Mouse (Mus musculus): ENCODE results near the gene Kcnj1. TPM values are rescaled to one million over a fixed set of nuclear protein-coding genes. Genes with fewer than 3 reads are reported as not detected.

The Kcnj1 gene
- polyA plus RNA-seq, 1 experiment from 2014 or later = not detected

GRCm38 (mm10) chr9:32448766-32449165 is 76.5 kb downstream of the Kcnj1 start:
- no peak overlapping the region for H3K9ac ChIP-seq (ENCODE audit: low read depth, low read length)
- H3K4me3 ChIP-seq (ENCODE audit: low read depth, low read length) = no peak overlapping the region
- H3K27ac ChIP-seq (ENCODE audit: low read depth, low read length) = no peak overlapping the region
- H3K9me3 ChIP-seq (ENCODE audit: control insufficient read depth, low read length) = no peaks in the 10 kb centered on the region
- DNase-seq (ENCODE audit: low spot score) = no peak
- WGBS = 71% methylated on average over 5 of the region's 5 CpGs
- H3K27me3 ChIP-seq (replicated peaks; ENCODE audit: control insufficient read depth, insufficient read depth, low read length) = no peaks in the 10 kb centered on the region
- no peaks in the 10 kb centered on the region for H3K4me1 ChIP-seq (replicated peaks; ENCODE audit: control insufficient read depth, insufficient read depth, low read length)
- no peak for ATAC-seq (replicated peaks; ENCODE audit: low FRiP score)
- H3K4me2 ChIP-seq = no peak overlapping the region
- H3K36me3 ChIP-seq (ENCODE audit: control insufficient read depth, insufficient read depth, low read length) = no peaks in the 10 kb centered on the region

Other genes starting within 250 kb of the Kcnj1 start
- gene Kcnj5, start 28.1 kb upstream of the Kcnj1 start, polyA plus RNA-seq (2014; fragmentation: Nextera tagmentation; extraction: Ambion mirVana) = 3.7 and 4.8 TPM in 2 replicates
- 23.1 and 24.3 TPM in 2 replicates for gene Fli1, start 170.4 kb downstream of the Kcnj1 start, polyA plus RNA-seq (2014; fragmentation: Nextera tagmentation; extraction: Ambion mirVana)